Mouse (Mus musculus) heart, postnatal 0 days (tissue): ENCODE measurements around the gene Rai14. TPM values are rescaled to one million over a fixed set of nuclear protein-coding genes. Genes with fewer than 3 reads are reported as not detected.

Experiments
- ATAC-seq: fragments of 200-750 bp; cut with Nextera tagmentation; 2 replicates; pipeline ENCODE4 v1.8.0; 2017; ENCODE audit warnings: low read depth, moderate number of reproducible peaks, moderate library complexity; ENCODE audit not compliant: insufficient read depth
- DNase-seq: peaks from one replicate; pipeline ENCODE4 v3.0.0-alpha.2; 2016; ENCODE audit warnings: low spot score
- H3K27ac ChIP-seq: fragments of 300-500 bp; sonication (generic); 2 replicates; pipeline ENCODE4 v1.5.1; 2014; ENCODE audit warnings: low read depth, mild to moderate bottlenecking
- H3K27me3 ChIP-seq: fragments of 300-500 bp; sonication (generic); 2 replicates; pipeline ENCODE4 v1.6.1; 2014; ENCODE audit warnings: low read length, mixed read lengths; ENCODE audit not compliant: control insufficient read depth, insufficient read depth
- H3K36me3 ChIP-seq: fragments of 300-500 bp; sonication (generic); replicated peaks from 2 replicates; pipeline ENCODE4 v1.6.1; 2014; ENCODE audit warnings: low read length, mixed read lengths; ENCODE audit not compliant: control insufficient read depth, insufficient read depth
- H3K4me1 ChIP-seq: fragments of 300-500 bp; sonication (generic); 2 replicates; pipeline ENCODE4 v1.6.1; 2014; ENCODE audit warnings: antibody characterized with exemption; ENCODE audit not compliant: control insufficient read depth, insufficient read depth
- H3K4me2 ChIP-seq: fragments of 300-500 bp; sonication (generic); 2 replicates; pipeline ENCODE4 v1.6.1; 2014; ENCODE audit warnings: low read depth, mild to moderate bottlenecking, low read length, moderate library complexity
- H3K4me3 ChIP-seq: fragments of 300-500 bp; sonication (generic); 2 replicates; pipeline ENCODE4 v1.5.1; 2014; ENCODE audit warnings: low read depth, low read length
- H3K9ac ChIP-seq: fragments of 300-500 bp; sonication (generic); replicated peaks from 2 replicates; pipeline ENCODE4 v1.6.1; 2014; ENCODE audit warnings: low read depth, low read length, mixed read lengths
- H3K9me3 ChIP-seq: fragments of 300-500 bp; sonication (generic); replicated peaks from 2 replicates; pipeline ENCODE4 v1.6.1; 2016; ENCODE audit warnings: low read length; ENCODE audit not compliant: control insufficient read depth
- CTCF ChIP-seq: IDR thresholded peaks from 2 replicates; pipeline ENCODE4 v1.5.1; 2016; ENCODE audit warnings: antibody characterized with exemption, control low read depth, low read depth
- EP300 ChIP-seq: IDR thresholded peaks from 2 replicates; pipeline ENCODE4 v1.6.1; 2016; ENCODE audit warnings: antibody characterized with exemption, low read depth
- WGBS: fragments of 180-500 bp; shearing (Covaris S2); extraction: QIAGEN DNeasy Blood & Tissue Kit; methylation state at CpG from one replicate; pipeline ENCODE4 v1.1.7; 2014; 5-methylcytosine and 5-hydroxymethylcytosine counted together
- polyA plus RNA-seq: library from polyadenylated mRNA; unstranded; fragments of >200 nt; fragmentation: Nextera tagmentation; extraction: Ambion mirVana; gene quantifications from 2 replicates; pipeline ENCODE4 v1.2.1, GENCODE M21; 2015
- total RNA-seq: library from RNA; depleted of rRNA; stranded (reverse); fragments of >200 nt; gene quantifications from 2 replicates; pipeline ENCODE4 v1.2.3, GENCODE M21; 2014; ENCODE audit warnings: low replicate concordance

Rai14 gene
- total and polyA plus RNA-seq, 2 experiments from 2014 or later = 4.1 to 8.9 TPM

- Histone ChIP-seq H3K4me3 (no peak overlapping the region), H3K9ac (no peak overlapping the region), H3K9me3 (no peaks in the 10 kb centered on the region), H3K36me3 (no peaks in the 10 kb centered on the region), H3K4me1 (no peaks in the 10 kb centered on the region), H3K27me3 (no peaks in the 10 kb centered on the region), H3K4me2 (no peak overlapping the region), H3K27ac (no peak overlapping the region)
- TF ChIP-seq CTCF (no peak), EP300 (no peak)
- ATAC-seq (no peak), DNase-seq (no peak)
- WGBS = 48% methylated on average over 2 of the region's 2 CpGs
Measured at GRCm38 (mm10) chr15:10751141-10751540, 36.7 kb upstream of the Rai14 start.

DNA sequence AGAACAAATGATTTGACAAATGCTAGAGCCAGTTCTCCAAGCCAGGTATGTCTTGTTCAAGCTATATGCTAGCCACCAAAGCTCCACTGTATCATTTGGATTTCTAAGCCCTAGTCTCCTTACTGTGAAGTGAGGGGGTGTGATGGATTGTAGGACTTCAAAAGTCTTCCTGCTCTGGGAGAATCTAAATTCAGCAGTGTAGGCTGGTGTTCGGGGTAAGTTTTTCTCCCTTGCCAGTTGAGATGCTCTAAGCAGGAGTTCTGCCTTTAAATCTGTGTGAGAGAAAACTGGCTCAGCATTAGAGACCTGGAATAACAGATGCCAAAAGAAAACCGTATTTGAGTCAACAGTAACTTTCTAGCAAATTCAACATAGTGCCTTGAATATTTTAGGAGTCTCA lies 35.9 kb upstream of the Rai14 start:
- H3K9me3 ChIP-seq = no peaks in the 10 kb centered on the region
- no peak overlapping the region for H3K4me3 ChIP-seq
- DNase-seq = no peak
- no peak overlapping the region for H3K4me2 ChIP-seq
- TF ChIP-seq EP300 (no peak), CTCF (no peak)
- no peaks in the 10 kb centered on the region for H3K36me3 ChIP-seq
- no peak overlapping the region for H3K9ac ChIP-seq
- no peaks in the 10 kb centered on the region for H3K27me3 ChIP-seq
- WGBS = 63% methylated on average over 2 of the region's 2 CpGs
- H3K4me1 ChIP-seq = no peaks in the 10 kb centered on the region
- ATAC-seq = no peak
- no peak overlapping the region for H3K27ac ChIP-seq

DNA sequence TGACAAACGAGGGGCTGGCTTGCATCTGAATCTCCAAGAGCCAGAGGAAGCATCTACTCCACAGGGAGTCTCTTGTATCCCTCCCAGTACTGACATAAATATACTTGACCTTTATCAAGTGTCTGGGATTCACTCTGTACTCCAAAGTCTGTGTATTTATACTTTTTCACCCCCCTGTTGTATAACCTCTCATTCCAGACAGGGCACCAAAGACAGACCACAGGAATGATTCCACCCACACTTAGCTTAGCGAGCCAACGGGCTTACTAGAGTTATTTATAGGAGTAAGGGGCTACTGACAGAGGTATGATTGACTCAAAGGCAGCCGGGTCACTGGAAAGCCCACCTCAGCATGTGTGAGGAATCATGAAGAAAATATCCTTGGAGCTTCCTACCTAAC lies 35.3 kb upstream of the Rai14 start:
- Histone ChIP-seq H3K4me3 (no peak overlapping the region), H3K27me3 (no peaks in the 10 kb centered on the region)

DNA sequence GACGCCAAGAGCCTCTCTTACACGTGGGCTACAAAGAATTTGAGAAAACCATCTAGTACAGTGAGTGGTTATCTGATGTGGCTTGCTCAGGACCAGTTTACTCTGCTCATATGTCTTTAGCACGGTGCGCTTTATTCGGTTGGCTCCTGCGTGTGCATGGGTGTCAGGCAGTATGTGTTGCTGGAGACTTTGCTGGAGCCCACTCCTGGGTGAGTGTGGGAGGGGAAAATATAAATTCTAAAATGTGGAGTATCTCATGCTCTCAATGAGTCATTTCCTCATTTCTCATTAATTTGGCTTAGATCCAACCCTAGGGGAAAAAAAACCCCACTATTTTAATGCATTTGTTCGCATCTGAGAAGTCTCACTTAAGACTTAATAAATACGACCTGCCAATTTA lies 33.2 kb upstream of the Rai14 start:
- H3K36me3 ChIP-seq = no peaks in the 10 kb centered on the region
- H3K9ac ChIP-seq = no peak overlapping the region
- H3K4me3 ChIP-seq = no peak overlapping the region
- no peak overlapping the region for H3K4me2 ChIP-seq
- H3K4me1 ChIP-seq = no peaks in the 10 kb centered on the region
- no peak for ATAC-seq
- 49% methylated on average over 8 of the region's 8 CpGs for WGBS
- DNase-seq = no peak
- no peaks in the 10 kb centered on the region for H3K9me3 ChIP-seq
- TF ChIP-seq CTCF (no peak), EP300 (no peak)
- H3K27ac ChIP-seq = peak overlapping the region; percentile 6; the same call in 1 of the 2 replicates
- H3K27me3 ChIP-seq = no peaks in the 10 kb centered on the region

More for the DNA sequence above, 35.3 kb upstream of the Rai14 start:
- Histone ChIP-seq H3K4me2 (no peak overlapping the region), H3K9me3 (no peaks in the 10 kb centered on the region), H3K36me3 (no peaks in the 10 kb centered on the region), H3K9ac (no peak overlapping the region), H3K4me1 (no peaks in the 10 kb centered on the region), H3K27ac (no peak overlapping the region)
- no peak for DNase-seq
- no peak for ATAC-seq
- 40% methylated on average over 4 of the region's 4 CpGs for WGBS
- no peak for TF ChIP-seq CTCF
- TF ChIP-seq EP300 = no peak

DNA sequence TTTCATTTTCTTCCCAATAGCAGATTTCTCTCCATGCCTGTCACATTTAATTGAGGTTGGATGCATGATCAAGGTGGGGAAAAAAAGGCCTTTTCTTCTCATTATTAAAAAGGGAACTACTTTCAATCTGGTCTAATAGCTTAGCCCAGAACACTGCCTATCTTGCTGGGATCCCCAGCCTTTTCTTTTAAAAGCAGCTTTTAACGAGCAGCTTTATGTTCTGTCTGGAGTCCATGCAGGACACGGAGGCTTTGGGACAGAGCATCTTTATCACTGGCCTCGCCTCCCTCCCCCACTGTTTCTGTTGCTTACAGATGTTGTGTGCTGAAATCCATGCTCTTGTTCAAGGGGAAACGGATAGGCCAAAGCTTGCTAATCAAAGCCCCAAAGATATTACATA lies 32.8 kb upstream of the Rai14 start:
- H3K9ac ChIP-seq = no peak overlapping the region
- H3K4me2 ChIP-seq = no peak overlapping the region
- no peaks in the 10 kb centered on the region for H3K27me3 ChIP-seq
- H3K36me3 ChIP-seq = no peaks in the 10 kb centered on the region
- H3K4me1 ChIP-seq = no peaks in the 10 kb centered on the region
- ATAC-seq (no peak), DNase-seq (no peak)
- TF ChIP-seq EP300 (no peak), CTCF (no peak)
- H3K27ac ChIP-seq = peak overlapping the region; percentile 6; the same call in 1 of the 2 replicates
- H3K9me3 ChIP-seq = no peaks in the 10 kb centered on the region
- H3K4me3 ChIP-seq = no peak overlapping the region
- 35% methylated on average over 4 of the region's 4 CpGs for WGBS

GRCm38 (mm10) chr15:10746303-10747051 lies 32.1 kb upstream of the Rai14 start:
- Histone ChIP-seq H3K27ac (no peak overlapping the region), H3K4me2 (no peak overlapping the region; the same call in 1 of the 2 replicates), H3K4me3 (no peak overlapping the region), H3K36me3 (no peaks in the 10 kb centered on the region), H3K9me3 (no peaks in the 10 kb centered on the region), H3K9ac (no peak overlapping the region), H3K27me3 (no peaks in the 10 kb centered on the region), H3K4me1 (no peaks in the 10 kb centered on the region)
- no peak for TF ChIP-seq EP300
- TF ChIP-seq CTCF = no peak
- 71% methylated on average over 4 of the region's 4 CpGs for WGBS
- ATAC-seq = no peak
- no peak for DNase-seq
